Mouse (Mus musculus): Measurements from ENCODE around the gene Man2a2.

The Man2a2 gene

GRCm38 (mm10) chr7:80318670-80319069 lies 52.5 kb downstream of the Man2a2 start:
- Histone ChIP-seq H3K4me3 (replicated peaks; ENCODE audit: low read length) (no peak overlapping the region), H3K9me3 (ENCODE audit: low read length) (no peaks in the 10 kb centered on the region), H3K4me1 (replicated peaks; ENCODE audit: low read depth, low read length) (peaks cover 46% of the 10 kb centered on the region), H3K36me3 (ENCODE audit: insufficient read depth, low read length) (peaks cover 65% of the 10 kb centered on the region), H3K27me3 (ENCODE audit: insufficient read depth, low read length) (no peaks in the 10 kb centered on the region)
- TF ChIP-seq CTCF (conservative IDR thresholded peaks at IDR 0.05; ENCODE audit: low read length) (no peak), NANOG (IDR thresholded peaks at IDR 0.05; ENCODE audit: borderline replicate concordance, low read length) (no peak), POU5F1 (IDR thresholded peaks at IDR 0.05; ENCODE audit: borderline replicate concordance, low read length) (no peak)

- TF ChIP-seq POU5F1 (IDR thresholded peaks at IDR 0.05; ENCODE audit: borderline replicate concordance, low read length) (no peak), CTCF (conservative IDR thresholded peaks at IDR 0.05; ENCODE audit: low read length) (no peak), NANOG (IDR thresholded peaks at IDR 0.05; ENCODE audit: borderline replicate concordance, low read length) (no peak)
- Histone ChIP-seq H3K9me3 (ENCODE audit: low read length) (no peaks in the 10 kb centered on the region), H3K4me1 (replicated peaks; ENCODE audit: low read depth, low read length) (peaks cover 37% of the 10 kb centered on the region), H3K36me3 (ENCODE audit: insufficient read depth, low read length) (peaks cover 76% of the 10 kb centered on the region), H3K27me3 (ENCODE audit: insufficient read depth, low read length) (no peaks in the 10 kb centered on the region), H3K4me3 (replicated peaks; ENCODE audit: low read length) (no peak overlapping the region)
Measured at GRCm38 (mm10) chr7:80317439-80318115, 53.6 kb downstream of the Man2a2 start.

GRCm38 (mm10) chr7:80315733-80316132 lies 55.4 kb downstream of the Man2a2 start:
- Histone ChIP-seq H3K36me3 (ENCODE audit: insufficient read depth, low read length) (peaks cover 85% of the 10 kb centered on the region), H3K27me3 (ENCODE audit: insufficient read depth, low read length) (no peaks in the 10 kb centered on the region), H3K4me1 (replicated peaks; ENCODE audit: low read depth, low read length) (peaks cover 27% of the 10 kb centered on the region), H3K9me3 (ENCODE audit: low read length) (no peaks in the 10 kb centered on the region), H3K4me3 (replicated peaks; ENCODE audit: low read length) (no peak overlapping the region)
- TF ChIP-seq NANOG (IDR thresholded peaks at IDR 0.05; ENCODE audit: borderline replicate concordance, low read length) (no peak), POU5F1 (IDR thresholded peaks at IDR 0.05; ENCODE audit: borderline replicate concordance, low read length) (no peak), CTCF (conservative IDR thresholded peaks at IDR 0.05; ENCODE audit: low read length) (no peak)

GRCm38 (mm10) chr7:80310771-80311170 lies 60.4 kb downstream of the Man2a2 start:
- Histone ChIP-seq H3K9me3 (ENCODE audit: low read length) (no peaks in the 10 kb centered on the region), H3K36me3 (ENCODE audit: insufficient read depth, low read length) (peaks cover 99% of the 10 kb centered on the region), H3K27me3 (ENCODE audit: insufficient read depth, low read length) (no peaks in the 10 kb centered on the region), H3K4me1 (replicated peaks; ENCODE audit: low read depth, low read length) (peaks cover 33% of the 10 kb centered on the region), H3K4me3 (replicated peaks; ENCODE audit: low read length) (no peak overlapping the region)
- TF ChIP-seq CTCF (conservative IDR thresholded peaks at IDR 0.05; ENCODE audit: low read length) (no peak), NANOG (IDR thresholded peaks at IDR 0.05; ENCODE audit: borderline replicate concordance, low read length) (no peak), POU5F1 (IDR thresholded peaks at IDR 0.05; ENCODE audit: borderline replicate concordance, low read length) (no peak)

- Histone ChIP-seq H3K4me1 (replicated peaks; ENCODE audit: low read depth, low read length) (peaks cover 42% of the 10 kb centered on the region), H3K27me3 (ENCODE audit: insufficient read depth, low read length) (no peaks in the 10 kb centered on the region), H3K9me3 (ENCODE audit: low read length) (no peaks in the 10 kb centered on the region), H3K36me3 (ENCODE audit: insufficient read depth, low read length) (peaks cover 100% of the 10 kb centered on the region), H3K4me3 (replicated peaks; ENCODE audit: low read length) (no peak overlapping the region)
- no peak for TF ChIP-seq POU5F1 (IDR thresholded peaks at IDR 0.05; ENCODE audit: borderline replicate concordance, low read length)
- no peak; the same call in 1 of the 2 replicates for TF ChIP-seq CTCF (conservative IDR thresholded peaks at IDR 0.05; ENCODE audit: low read length)
- no peak for TF ChIP-seq NANOG (IDR thresholded peaks at IDR 0.05; ENCODE audit: borderline replicate concordance, low read length)
Measured at GRCm38 (mm10) chr7:80307766-80308165, 63.4 kb downstream of the Man2a2 start.

- TF ChIP-seq CTCF (conservative IDR thresholded peaks at IDR 0.05; ENCODE audit: low read length) (peak; percentile 29), NANOG (IDR thresholded peaks at IDR 0.05; ENCODE audit: borderline replicate concordance, low read length) (no peak)
- H3K27me3 ChIP-seq (ENCODE audit: insufficient read depth, low read length), result no peaks in the 10 kb centered on the region
- peaks cover 65% of the 10 kb centered on the region for H3K4me1 ChIP-seq (replicated peaks; ENCODE audit: low read depth, low read length)
- no peak overlapping the region for H3K4me3 ChIP-seq (replicated peaks; ENCODE audit: low read length)
- no peaks in the 10 kb centered on the region for H3K9me3 ChIP-seq (ENCODE audit: low read length)
- H3K36me3 ChIP-seq (ENCODE audit: insufficient read depth, low read length), result peaks cover 99% of the 10 kb centered on the region
Measured at GRCm38 (mm10) chr7:80301522-80301921, 69.7 kb downstream of the Man2a2 start.

- TF ChIP-seq POU5F1 (IDR thresholded peaks at IDR 0.05; ENCODE audit: borderline replicate concordance, low read length) (no peak), NANOG (IDR thresholded peaks at IDR 0.05; ENCODE audit: borderline replicate concordance, low read length) (no peak), CTCF (conservative IDR thresholded peaks at IDR 0.05; ENCODE audit: low read length) (no peak)
- Histone ChIP-seq H3K4me3 (replicated peaks; ENCODE audit: low read length) (no peak overlapping the region), H3K4me1 (replicated peaks; ENCODE audit: low read depth, low read length) (peaks cover 72% of the 10 kb centered on the region), H3K27me3 (ENCODE audit: insufficient read depth, low read length) (no peaks in the 10 kb centered on the region), H3K36me3 (ENCODE audit: insufficient read depth, low read length) (peaks cover 87% of the 10 kb centered on the region), H3K9me3 (ENCODE audit: low read length) (no peaks in the 10 kb centered on the region)
Measured at GRCm38 (mm10) chr7:80299568-80299967, 71.6 kb downstream of the Man2a2 start.
